Mouse (Mus musculus) cerebellum, postnatal 36 days (tissue): Measurements from ENCODE around the gene Ddc.

Experiments used
- DNase-seq, 2 experiments: peaks; one replicate each; pipeline ENCODE4 v3.0.0; 2021 to 2022; ENCODE audit warnings: mixed read lengths in 2 of 2

The Ddc gene

DNA sequence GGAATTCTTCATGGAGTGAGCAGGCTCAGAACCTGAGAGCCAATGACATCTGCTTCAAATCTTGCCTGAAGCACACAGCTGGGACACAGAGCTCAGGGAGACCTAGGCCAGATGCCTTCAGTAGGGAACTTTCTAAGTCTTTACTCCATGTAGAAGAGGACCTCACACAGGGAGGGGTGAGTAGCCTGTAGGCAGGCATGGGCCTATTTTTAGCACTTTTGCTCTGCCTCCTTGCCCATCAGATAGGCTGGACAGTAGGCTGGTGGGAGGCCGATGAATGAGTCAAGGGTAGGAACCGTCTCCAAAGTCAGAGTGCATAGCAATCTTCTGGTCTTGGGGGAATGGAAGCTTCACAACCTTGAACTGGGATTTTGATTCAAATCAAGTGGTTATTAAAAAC, 22.7 kb downstream of the Ddc start:
- no peak for DNase-seq

DNA sequence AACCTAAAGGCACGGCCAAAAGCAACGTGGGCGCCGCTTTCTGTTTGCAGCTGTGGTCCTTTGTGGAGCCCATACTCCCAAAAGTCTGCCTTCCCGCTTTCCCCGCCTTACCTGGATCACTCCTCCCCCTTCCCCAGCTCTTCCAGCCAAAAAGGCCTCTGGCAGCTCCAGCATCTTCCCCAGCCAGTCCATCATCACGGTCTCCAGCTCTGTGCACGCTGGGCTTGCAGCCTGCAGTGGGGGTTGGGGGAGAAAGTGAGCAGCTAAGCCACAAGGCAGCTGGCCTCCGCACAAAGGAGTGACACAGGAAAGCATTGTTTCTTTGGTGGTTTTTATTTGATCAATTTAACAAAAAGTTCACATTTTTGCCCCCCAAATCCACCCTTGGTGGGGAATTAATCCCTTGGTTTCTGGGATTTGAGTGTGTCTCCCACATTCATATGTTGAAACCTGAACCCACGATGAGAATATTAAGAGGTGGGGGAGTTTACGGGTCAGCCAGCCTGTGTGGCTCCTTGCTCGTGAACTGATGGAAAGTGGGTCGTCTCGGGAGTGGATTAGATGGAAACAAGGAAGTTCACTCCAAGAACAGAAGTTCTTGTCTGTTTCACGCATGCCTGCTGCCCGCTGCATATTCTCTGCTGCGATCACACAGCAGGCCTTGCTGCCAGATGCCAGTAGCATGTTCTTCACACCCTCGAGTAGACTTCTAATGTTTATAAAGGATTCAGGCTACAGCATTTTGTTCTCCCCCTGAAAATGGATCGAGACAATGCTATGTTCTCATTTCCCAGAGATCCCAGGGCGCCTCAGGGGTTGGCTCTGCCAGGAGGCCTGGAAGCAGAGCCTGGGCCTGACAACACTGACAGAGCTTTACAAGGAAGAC, 24.7 kb downstream of the Ddc start:
- DNase-seq: peak in 1 of 2 experiments; percentile 8

DNA sequence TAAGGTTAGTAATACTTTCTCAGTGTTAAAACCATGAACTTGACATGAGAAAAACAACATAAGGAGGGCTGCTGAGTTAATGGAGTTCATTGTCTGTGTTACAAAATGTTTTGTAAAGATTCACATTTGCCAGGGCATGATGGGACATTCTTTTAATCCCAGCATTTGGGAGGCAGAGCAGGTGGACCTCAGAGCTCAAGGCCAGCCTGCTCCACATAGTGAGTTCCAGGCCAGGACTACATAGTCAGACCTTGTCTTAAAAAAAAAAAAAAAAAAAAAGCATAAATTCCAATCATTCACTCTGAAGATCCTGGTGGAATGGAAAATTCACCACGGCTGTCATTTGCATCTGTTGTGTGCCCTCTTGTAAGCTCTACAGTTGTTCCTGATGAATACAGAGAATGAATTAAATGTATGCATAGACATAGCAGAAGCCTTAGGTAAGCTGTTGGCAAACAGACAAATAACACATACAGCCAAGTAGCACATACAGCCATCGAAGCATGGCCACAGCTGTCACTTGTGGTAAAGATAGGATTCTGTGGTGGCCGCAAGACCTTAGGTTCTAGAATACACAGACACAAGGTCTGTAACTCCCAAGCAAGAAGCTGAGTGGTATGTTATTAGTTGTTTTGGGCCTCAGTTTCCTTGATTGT, 25.7 kb downstream of the Ddc start:
- no peak for DNase-seq

DNA sequence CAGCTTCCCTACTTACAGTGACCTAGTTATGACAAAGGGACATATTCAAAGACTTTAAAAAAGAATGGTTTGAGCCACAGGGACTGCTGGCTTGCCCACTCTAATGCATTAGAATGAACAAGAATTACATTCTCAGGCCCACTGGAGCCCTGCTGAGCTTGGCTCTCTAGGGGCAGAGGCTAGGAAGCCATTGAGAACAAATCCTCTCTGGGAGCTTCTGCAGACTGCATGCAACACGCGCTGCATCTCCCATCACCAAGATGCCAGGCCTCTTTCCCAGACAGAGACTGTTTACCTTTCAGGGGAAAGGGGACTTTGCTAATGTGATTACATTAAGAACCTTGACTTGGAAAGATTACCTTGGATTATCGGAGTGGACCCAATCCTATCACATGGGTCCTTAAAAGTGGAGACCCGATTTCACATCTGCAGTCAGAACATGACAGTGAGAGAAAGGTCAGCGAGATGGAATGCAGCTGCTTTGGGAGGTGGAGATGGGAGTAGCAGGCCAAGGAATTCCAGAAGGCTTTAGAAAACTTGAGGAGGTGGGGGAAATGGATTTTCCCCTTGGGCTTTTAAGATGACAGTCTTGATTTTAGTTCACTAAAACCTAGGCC, 26.6 kb downstream of the Ddc start:
- no peak for DNase-seq

DNA sequence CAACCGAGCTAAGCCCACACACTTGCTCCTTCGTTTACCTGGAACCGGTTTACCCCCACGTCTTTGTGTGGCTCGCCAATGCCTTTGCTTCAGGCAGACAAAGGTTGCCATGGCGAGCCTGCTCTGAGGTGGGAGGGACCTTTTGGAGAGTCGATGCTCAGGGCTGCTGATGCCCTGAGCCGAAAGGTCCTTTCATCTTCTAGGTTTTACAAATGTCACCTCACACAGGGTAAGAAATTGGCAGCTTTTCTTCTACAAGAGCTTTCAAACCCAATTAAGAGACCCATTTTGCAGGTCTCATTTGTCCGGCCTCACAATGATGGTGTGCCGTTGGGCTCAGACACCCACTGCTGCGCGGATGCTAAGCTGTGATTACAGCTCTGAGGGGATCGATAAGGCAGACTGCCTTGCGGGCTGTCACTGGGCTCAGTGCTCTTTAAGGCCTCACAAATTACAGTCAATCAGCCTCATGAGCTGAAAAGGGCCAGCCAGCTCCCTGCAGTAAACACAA, 29.9 kb downstream of the Ddc start:
- DNase-seq: no peak

DNA sequence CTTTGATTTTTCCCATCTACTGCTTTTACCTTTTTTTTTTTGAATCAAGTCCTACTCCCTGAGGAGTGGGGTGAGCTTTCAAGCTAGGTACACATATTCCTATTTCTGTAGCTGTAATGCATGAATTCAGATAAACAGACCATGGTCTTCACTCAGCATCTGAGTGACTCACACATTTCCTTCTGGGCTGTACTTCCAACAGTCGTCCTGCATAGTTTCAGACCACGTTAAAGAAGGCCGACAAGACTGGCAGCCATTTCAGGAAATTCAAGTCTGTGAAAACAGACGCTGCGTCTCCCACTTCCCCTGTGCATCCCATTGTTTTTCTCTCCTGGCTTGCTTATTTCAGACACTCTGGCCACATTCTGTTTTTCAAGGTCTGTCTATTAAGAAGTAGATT, 31.2 kb downstream of the Ddc start:
- no peak for DNase-seq

DNA sequence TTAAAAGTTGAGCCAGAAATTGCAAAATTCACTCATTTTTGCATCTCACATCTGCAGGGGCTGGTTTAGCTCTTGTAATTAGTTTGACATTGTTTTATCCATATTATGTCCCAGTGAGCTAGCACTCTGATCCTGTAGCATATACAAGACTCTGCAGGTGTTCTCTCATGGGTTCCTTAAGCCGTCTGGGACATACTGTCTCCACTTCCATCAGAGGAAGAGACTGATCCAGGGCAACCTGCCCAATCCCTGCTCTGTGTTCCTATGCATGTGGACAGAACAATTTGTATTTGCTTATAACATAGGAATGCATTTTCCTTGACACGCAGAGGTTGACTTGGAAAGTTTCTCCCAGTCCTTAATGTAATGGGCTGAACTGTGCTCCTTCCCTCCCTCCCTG, 32.8 kb downstream of the Ddc start:
- no peak for DNase-seq

DNA sequence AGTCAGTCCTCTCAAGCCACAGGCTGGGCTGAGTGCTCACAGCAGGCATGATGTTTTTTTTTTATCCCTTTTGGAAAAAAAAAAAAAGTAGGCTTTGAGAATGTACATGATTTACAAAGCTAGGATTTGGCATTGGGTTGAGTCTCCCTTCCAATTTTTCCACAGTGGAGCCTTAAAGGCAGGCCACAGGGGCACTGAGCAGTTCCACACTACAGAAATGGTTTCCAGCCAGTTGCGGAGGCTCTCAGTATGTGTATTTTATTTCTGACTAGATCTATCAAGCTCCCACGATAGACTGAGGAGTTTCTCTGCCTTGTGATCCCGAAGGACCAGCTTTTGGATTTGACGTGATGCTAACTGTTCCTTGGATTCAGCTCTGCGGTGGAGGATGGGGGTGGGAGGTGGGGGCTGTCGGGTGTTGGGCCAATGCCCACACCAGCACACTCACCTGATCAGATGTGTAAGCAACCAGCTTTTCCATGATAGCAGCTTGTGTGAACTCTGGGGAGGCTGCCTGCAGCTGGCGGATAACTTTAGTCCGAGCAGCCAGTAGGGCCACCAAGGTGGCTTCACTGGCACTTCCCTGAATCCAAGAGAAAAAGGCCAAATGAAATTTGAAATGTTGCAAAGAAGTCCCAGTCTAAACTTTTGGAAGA, 33.4 kb downstream of the Ddc start:
- DNase-seq: no peak

DNA sequence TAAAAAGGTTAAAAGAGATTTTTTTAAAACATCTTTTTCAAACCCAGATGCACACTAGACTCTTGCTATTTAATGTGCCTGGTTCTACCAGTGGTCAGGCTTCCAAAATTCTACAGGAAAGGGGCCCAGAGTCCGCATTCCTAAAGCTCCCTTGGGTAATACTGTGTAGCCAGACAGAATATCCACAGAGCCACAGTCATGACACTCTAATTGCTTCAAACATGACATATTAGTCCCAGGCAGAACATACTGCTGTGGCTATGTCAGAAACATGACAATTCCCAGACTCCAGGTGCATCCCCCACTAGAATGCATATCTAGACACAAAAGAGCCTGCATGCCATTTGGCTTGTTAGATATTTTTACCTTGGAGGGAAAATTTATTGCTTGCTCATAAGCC, 35.4 kb downstream of the Ddc start:
- no peak for DNase-seq

DNA sequence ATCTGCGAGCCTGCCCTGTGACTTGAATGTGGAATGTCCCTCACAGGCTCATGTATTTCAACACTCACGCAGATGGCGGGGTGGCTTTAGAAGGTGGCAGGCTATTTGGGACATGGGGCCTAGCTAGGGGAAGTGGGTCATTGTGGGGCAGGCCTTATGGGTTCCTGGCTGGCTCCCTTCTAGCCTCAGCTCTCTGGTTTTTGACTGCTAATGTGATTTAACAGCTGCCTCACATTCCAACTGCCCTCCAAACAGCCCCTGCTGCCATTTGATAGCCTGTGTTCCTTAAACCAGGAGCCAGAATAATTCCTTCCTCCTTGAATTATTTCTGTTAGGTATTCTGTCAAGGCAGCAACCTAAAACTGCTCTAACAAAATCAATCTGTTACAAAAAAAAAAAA, 41.0 kb downstream of the Ddc start:
- no peak for DNase-seq

DNA sequence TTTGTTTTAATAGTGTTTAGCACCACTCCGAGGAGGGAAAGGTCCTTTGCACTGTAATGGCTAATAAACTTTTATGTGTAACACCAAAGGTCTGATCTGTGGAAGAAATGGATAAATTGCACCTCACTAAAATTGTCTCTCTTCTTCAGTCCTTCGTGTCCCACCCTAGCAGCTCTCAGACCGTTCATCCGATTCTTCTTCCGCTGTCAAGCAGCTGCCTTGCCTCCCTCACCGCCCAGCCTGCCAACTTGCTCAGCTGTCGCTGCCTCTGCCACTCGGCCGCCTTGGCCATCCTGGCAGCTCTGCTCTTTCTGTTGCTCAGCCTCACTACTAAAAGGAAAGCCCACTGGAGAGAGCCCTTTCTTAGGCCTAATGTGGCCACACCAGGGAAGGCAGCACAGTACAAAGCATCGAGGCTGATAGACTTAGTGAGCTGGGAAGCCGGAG, 42.2 kb downstream of the Ddc start:
- peak in 1 of 2 experiments; percentile 6 for DNase-seq

DNA sequence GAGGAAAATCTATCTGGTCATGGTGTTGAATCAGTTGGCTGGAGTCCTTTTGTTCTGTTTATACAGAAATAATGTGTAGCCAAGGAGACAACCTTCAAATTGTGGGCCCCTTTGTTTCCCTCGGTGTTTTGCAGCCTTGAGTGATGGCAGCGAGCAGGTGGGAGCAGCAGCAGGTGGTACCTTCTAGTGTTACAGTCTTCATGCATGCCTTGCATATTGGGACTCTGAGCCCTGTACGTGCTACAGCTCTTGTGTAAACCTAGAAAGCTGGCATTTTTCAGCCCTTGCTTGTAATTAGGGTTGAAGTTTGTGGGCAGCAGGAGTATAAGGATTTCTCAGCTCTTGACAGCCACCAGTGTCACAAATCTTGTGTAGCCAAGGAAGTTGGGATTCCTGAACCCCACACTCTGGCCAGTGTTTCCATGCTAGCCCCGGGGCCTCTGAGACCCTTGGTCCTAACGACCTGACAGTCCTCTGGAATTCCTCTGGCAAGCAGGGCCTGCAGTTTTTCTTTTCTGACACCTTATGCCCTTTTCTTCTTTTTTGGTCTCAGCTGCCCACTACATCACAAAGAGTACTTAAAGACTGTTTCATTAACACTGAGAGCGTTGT, 42.8 kb downstream of the Ddc start:
- DNase-seq: no peak

DNA sequence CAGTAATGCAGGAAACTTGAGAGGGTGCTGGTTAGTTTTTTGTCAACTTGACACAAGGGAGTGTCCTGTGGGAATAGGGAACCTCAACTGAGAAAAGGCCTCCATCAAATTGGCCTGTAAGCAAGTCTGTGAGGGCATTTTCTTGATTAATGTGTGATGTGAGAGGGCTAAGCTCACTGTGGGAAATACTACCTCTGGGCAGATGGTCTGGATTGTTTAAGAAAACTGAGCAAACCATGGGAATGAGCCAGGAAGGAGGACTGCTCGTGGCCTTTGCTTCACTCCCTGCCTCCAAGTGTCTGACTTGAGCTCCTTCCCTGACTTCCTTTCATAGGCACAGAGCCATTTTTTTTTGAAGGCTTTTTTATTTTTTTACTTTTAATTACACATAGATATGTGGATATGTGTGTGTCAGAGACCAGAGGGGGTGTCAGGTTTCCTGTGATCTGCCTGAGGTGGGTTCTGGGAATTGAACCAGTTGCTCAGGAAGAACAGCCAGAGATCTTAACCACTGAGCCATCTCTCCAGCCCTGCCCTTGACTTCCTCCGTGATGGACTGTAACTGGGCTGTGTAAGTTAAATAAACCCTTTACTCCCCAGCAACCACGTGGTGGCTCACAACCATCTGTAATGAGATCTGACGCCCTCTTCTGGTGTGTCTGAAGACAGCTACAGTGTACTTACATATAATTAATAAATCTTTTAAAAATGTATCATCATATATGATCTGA, 44.0 kb downstream of the Ddc start:
- DNase-seq: no peak

DNA sequence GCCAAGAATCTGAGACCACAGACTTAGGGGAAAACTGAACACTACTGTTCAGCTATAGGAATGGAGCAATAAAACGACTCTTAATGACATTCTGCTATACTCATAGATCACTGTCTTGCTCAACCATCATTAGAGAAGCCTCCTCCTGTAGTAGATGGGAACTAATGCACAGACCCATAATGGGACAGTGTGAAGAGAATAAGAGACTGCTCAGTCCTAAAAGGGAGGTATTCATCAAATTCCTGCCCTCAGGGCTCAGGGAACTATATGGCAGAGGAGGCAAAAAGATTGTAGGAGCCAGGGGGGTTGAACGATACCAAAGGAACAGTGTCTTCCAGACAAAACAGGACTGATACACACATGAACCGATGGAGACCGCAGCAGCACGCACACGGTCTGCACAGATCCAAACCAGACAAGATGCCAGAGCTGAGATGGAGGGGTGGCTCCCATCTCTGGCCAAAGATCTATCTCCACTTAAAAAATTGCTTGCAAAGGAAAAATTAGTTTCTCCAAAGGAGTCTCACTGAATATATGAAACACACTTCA, 45.9 kb downstream of the Ddc start:
- DNase-seq: no peak

DNA sequence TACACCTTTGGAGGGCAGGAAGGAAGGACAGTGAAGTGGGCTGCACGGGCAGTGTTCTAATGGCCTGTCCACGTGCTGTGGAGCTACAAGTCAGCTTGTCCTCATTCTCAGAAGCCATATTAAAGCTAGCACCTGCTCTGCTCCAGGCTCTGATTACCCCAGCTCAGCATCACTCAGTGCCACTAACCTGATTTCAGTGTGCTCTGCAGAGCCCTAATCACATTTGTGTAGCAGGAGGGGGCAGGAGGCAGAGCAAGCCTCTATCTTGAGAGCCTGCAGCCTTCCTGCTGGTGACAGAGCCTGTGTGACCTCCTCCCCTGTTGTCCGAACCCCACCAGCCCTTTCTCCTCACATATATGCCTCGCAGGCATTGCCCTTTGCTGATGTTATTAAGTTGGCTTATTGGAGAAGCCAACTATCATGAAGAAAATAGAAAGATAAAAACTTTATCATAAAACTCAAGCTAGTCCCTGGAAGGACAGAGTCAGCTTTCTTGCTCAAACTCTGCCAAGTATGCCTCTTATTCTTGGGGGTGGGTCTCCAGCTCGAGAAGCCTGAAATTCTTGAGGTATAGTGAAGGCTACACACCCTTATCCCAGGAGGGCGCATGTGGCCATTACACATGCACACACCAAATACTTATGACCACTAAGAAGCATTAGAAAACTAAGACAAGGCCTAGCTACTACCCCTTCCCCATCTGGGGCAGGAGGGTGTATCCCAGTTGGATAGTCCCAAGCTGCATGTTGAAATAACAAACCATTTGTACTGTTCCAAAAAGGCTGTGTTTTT, 47.3 kb downstream of the Ddc start:
- peak in 1 of 2 experiments; percentile 5 for DNase-seq

DNA sequence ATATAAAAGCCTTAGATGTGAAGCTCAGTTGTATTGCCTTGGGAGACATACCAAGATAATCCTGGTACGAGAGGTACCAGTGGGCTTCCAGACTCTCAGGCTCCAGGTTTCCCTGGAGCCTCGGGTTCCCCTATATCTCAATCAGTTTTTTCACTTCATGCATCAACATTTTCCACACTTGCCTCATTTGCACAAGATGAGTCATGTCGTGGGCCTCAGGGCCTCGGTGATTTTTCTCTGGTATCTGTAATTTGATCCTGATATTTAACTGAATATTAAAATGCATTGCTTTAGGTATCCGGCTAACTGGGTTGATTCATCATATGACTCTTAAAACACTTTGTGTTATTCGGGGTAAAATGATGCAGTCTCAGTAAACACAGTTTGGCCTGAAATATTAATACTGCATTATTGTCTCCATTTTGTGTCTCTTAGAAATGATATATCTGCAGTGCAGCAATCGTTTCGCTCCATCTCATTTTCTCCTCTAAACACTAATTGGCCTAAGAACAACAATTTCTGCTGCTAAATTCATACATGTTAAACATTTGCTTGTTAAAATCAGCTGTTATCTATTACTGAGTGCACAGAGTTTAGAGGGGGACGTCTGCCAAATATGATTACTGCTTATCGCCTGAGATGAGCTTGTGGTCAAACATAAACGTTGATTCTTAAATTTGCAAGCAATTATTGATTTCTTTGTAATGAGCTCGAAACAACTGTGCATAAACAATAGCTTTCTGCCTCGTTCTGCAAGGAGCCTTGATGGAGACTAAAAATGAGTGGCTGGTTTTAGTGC, 48.2 kb downstream of the Ddc start:
- DNase-seq: no peak

DNA sequence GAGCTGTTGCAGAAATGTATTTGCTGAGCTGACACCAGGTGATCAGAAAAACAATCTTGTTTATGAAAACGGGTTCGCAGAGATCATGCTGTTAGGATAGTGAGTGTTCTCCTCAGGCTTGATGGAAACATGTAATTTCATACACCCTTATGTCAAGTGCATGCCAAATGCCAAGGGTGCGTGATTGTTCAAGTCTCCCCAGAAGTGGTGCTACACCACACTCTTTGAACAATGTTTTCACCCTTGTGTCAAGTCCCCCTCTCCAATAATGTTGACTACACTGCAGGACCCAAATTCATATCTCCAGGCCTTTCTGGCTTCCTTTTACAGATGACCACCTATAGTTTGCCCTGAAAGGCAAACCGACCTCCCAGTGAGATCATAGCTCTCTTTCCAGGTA, 49.5 kb downstream of the Ddc start:
- DNase-seq: no peak

DNA sequence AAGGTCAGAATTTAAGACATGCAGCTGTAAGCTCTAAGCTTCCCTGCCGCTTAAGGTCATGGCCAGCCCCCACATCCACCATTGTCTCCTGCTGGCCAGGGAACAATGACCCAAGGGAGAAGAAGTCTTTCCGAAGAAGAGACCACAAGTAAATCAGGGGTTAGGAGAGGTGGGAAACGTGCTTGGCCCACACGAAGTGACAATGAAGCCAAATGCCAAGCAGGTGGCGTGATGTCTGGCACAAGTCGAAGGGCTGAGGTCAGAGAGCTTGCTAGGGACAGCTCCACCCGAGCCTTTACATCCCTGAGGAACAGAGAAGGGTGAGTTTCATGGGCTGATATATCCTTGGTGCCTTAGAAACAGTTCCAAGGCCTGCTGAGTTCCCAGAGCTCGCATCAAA, 52.9 kb downstream of the Ddc start:
- no peak for DNase-seq

DNA sequence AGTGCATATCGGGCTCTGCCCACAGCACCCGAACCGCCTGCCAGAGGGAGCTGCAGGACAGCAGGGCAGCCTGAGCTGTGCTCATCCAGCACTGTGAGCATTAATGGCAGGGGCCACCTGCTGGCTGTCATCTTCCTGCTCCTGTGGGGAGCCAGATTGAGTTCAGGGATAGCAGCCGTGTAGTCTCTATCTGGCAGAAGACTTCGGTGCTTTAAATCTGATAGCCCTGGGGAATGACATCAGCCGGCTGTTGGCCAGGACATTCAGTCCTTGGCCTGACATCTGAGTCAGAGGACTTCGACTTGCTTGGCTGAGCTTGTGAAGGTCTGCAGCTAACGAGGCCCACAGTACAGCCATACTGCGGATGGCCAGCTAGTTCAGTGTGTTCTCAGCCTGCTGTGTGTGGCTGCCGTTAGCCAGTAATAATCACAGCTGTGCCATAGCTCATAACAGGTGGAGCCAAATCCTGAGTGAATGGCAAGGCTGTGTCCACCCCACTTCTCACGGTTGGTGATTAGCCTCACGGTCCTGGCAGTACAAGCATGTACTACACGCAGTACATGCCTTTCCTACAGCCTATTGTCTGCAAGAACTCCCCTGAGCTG, 53.5 kb downstream of the Ddc start:
- peak; percentile 47 to 54 for DNase-seq
